Mouse (Mus musculus) myocyte (in vitro differentiated cells): ENCODE data around the gene Zfp644.

Experiments used
- MAX ChIP-seq: IDR thresholded peaks from one replicate; pipeline ENCODE4 v1.6.1; 2011; ENCODE audit warnings: low read depth, mild to moderate bottlenecking, control low read depth
- POLR2A ChIP-seq: IDR thresholded peaks from one replicate; pipeline ENCODE4 v1.6.1; 2011; ENCODE audit warnings: low read depth, mild to moderate bottlenecking, control low read depth, moderate library complexity; ENCODE audit not compliant: insufficient read length
- SRF ChIP-seq: IDR thresholded peaks from one replicate; pipeline ENCODE4 v1.6.1; 2011; ENCODE audit warnings: low read depth; ENCODE audit not compliant: control insufficient read depth, insufficient read length

GRCm38 (mm10) chr5:106589006-106589405 lies 108.1 kb downstream of the Zfp644 start:
- no peak for TF ChIP-seq POLR2A
- no peak for TF ChIP-seq SRF
- TF ChIP-seq MAX, result no peak
